ENCODE assay signal across 8 mouse cellular contexts in genomic region chr11:119390271-119391231, GRCm38 (mm10). TPM values are rescaled to one million over a fixed set of nuclear protein-coding genes. Genes with fewer than 3 reads are reported as not detected.
DNase-seq lines count a peak whose midpoint lies in the region; ATAC-seq and TF ChIP-seq lines count a peak whose summit lies in the region.

No protein-coding gene starts in this region.

- peaks cover 12% of the 10 kb centered on the region; the same call in 1 of the 2 replicates for H3K79me2 ChIP-seq in liver, adult 2 months (ENCODE audit: control insufficient read depth, insufficient read depth, low read length)

- H3K4me3 ChIP-seq in erythroblast, embryonic 14.5 days (replicated peaks) = peak overlapping the region; percentile 69
- H3K4me3 ChIP-seq in heart, embryonic 12.5 days = peak overlapping the region; percentile 69
- peak overlapping the region; percentile 70 for H3K4me3 ChIP-seq in kidney, embryonic 15.5 days (replicated peaks)
- H3K4me3 ChIP-seq in liver, adult 2 months (ENCODE audit: insufficient read depth, low read depth, low read length) = peak overlapping the region; percentile 94
- peak overlapping the region; percentile 50 for H3K4me3 ChIP-seq in midbrain, postnatal 0 days (ENCODE audit: low read depth, low read length)

- peak overlapping the region; percentile 87 for H3K9ac ChIP-seq in heart, embryonic 12.5 days
- peak overlapping the region; percentile 63 for H3K9ac ChIP-seq in kidney, embryonic 15.5 days
- H3K9ac ChIP-seq in liver, adult 2 months (ENCODE audit: low read depth, low read length) = peak overlapping the region; percentile 93
- H3K9ac ChIP-seq in midbrain, postnatal 0 days (replicated peaks; ENCODE audit: low read length, poor library complexity, severe bottlenecking) = peak overlapping the region; percentile 50; the same call in 1 of the 2 replicates

- H3K4me2 ChIP-seq in heart, embryonic 12.5 days = peak overlapping the region; percentile 83
- peak overlapping the region; percentile 98 for H3K4me2 ChIP-seq in kidney, embryonic 15.5 days
- H3K4me2 ChIP-seq in midbrain, postnatal 0 days (ENCODE audit: low read depth, low read length, poor library complexity, severe bottlenecking) = peak overlapping the region; percentile 95

- peak overlapping the region; percentile 91 for H3K27ac ChIP-seq in heart, embryonic 12.5 days (ENCODE audit: poor library complexity, severe bottlenecking)
- H3K27ac ChIP-seq in kidney, embryonic 15.5 days = peak overlapping the region; percentile 89
- H3K27ac ChIP-seq in liver, adult 2 months (replicated peaks; ENCODE audit: insufficient read depth, low read depth, low read length) = peak overlapping the region; percentile 98
- peak overlapping the region; percentile 51 for H3K27ac ChIP-seq in midbrain, postnatal 0 days (ENCODE audit: low read depth, low read length)

- 2% methylated on average over 53 of the region's 53 CpGs for WGBS in heart, embryonic 12.5 days
- WGBS in kidney, embryonic 15.5 days = 3% methylated on average over 53 of the region's 53 CpGs
- 2% methylated on average over 53 of the region's 53 CpGs for WGBS in liver, adult 2 months
- 3% methylated on average over 53 of the region's 53 CpGs for WGBS in midbrain, postnatal 0 days

- peak; percentile 39 for ATAC-seq in heart, embryonic 12.5 days (ENCODE audit: insufficient number of reproducible peaks, low FRiP score)
- ATAC-seq in kidney, embryonic 15.5 days (replicated peaks; ENCODE audit: low FRiP score) = peak; percentile 35
- ATAC-seq in midbrain, postnatal 0 days (ENCODE audit: low FRiP score) = peak; percentile 56

- no peak for TF ChIP-seq CTCF in liver, adult 2 months (IDR thresholded peaks at IDR 0.05; ENCODE audit: low read depth, low read length)
- TF ChIP-seq CTCF in midbrain, postnatal 0 days (IDR thresholded peaks at IDR 0.05) = no peak

- TF ChIP-seq POLR2A in liver, adult 2 months (IDR thresholded peaks at IDR 0.05; ENCODE audit: extremely low read depth, insufficient read depth, low read length) = no peak

- no peaks in the 10 kb centered on the region for H3K9me3 ChIP-seq in erythroblast, embryonic 14.5 days (ENCODE audit: control insufficient read depth, low read length)
- no peaks in the 10 kb centered on the region for H3K9me3 ChIP-seq in heart, embryonic 12.5 days (replicated peaks)
- H3K9me3 ChIP-seq in kidney, embryonic 15.5 days (replicated peaks) = no peaks in the 10 kb centered on the region
- H3K9me3 ChIP-seq in midbrain, postnatal 0 days (ENCODE audit: low read length) = no peaks in the 10 kb centered on the region

- peaks cover 51% of the 10 kb centered on the region for H3K27me3 ChIP-seq in erythroblast, embryonic 14.5 days (ENCODE audit: control insufficient read depth)
- peaks cover 20% of the 10 kb centered on the region for H3K27me3 ChIP-seq in heart, embryonic 12.5 days (replicated peaks)
- H3K27me3 ChIP-seq in kidney, embryonic 15.5 days = peaks cover 40% of the 10 kb centered on the region
- H3K27me3 ChIP-seq in liver, adult 2 months (ENCODE audit: control insufficient read depth, insufficient read depth, low read length) = no peaks in the 10 kb centered on the region
- peaks cover 60% of the 10 kb centered on the region for H3K27me3 ChIP-seq in midbrain, postnatal 0 days (ENCODE audit: insufficient read depth, low read length)

- H3K4me1 ChIP-seq in erythroblast, embryonic 14.5 days (ENCODE audit: control insufficient read depth) = peaks cover 49% of the 10 kb centered on the region
- H3K4me1 ChIP-seq in heart, embryonic 12.5 days (replicated peaks) = peaks cover 54% of the 10 kb centered on the region
- peaks cover 53% of the 10 kb centered on the region for H3K4me1 ChIP-seq in kidney, embryonic 15.5 days
- peaks cover 26% of the 10 kb centered on the region for H3K4me1 ChIP-seq in liver, adult 2 months (ENCODE audit: control insufficient read depth, insufficient read depth, low read length)
- peaks cover 4% of the 10 kb centered on the region; the same call in 1 of the 2 replicates for H3K4me1 ChIP-seq in midbrain, postnatal 0 days (ENCODE audit: insufficient read depth, low read length)

- DNase-seq in 416B (ENCODE audit: low read depth) = peak; percentile 84
- peak; percentile 82 to 85 for DNase-seq in adrenal gland, postnatal 36 days
- peak; percentile 91 for DNase-seq in liver, adult 2 months (ENCODE audit: extremely low read depth, low read depth, low spot score)
- peak; percentile 19 for DNase-seq in midbrain, postnatal 0 days (ENCODE audit: low spot score)
- peak; percentile 72 to 79 for DNase-seq in spleen, postnatal 10 days (ENCODE audit: low spot score in 2 of 2)

- no peaks in the 10 kb centered on the region for H3K36me3 ChIP-seq in erythroblast, embryonic 14.5 days (ENCODE audit: control insufficient read depth)
- H3K36me3 ChIP-seq in heart, embryonic 12.5 days = no peaks in the 10 kb centered on the region
- H3K36me3 ChIP-seq in kidney, embryonic 15.5 days = no peaks in the 10 kb centered on the region
- H3K36me3 ChIP-seq in liver, adult 2 months (ENCODE audit: control insufficient read depth, insufficient read depth, low read length) = no peaks in the 10 kb centered on the region
- H3K36me3 ChIP-seq in midbrain, postnatal 0 days (ENCODE audit: insufficient read depth, low read length) = no peaks in the 10 kb centered on the region

RNA-seq across cellular contexts. Expression of gene Rnf213, which starts 2.3 kb away (rescaled TPM):
- total RNA-seq in adrenal gland, postnatal 36 days (2021) = 10 to 100 TPM; 37.3 to 40.3 TPM
- polyA plus RNA-seq in erythroblast, embryonic 14.5 days (2012) = 0.01 and 0.02 TPM in 2 replicates
- polyA plus RNA-seq in heart, embryonic 12.5 days (2016; fragmentation: Nextera tagmentation; extraction: Ambion mirVana) = 8.0 and 8.5 TPM in 2 replicates
- polyA plus RNA-seq in kidney, embryonic 15.5 days (2015; fragmentation: Nextera tagmentation; extraction: Ambion mirVana) = 5.3 and 5.8 TPM in 2 replicates
- 43.4 and 43.5 TPM in 2 replicates for total RNA-seq in liver, adult 2 months (2014; rRNA removed)
- 11.1 and 16.9 TPM in 2 replicates for polyA plus RNA-seq in liver, adult 2 months (2012; rRNA removed)
- total RNA-seq in midbrain, postnatal 0 days (2014; rRNA removed) = 6.9 and 9.0 TPM in 2 replicates
- polyA plus RNA-seq in midbrain, postnatal 0 days (2015; fragmentation: Nextera tagmentation; extraction: Ambion mirVana) = 0.64 and 0.74 TPM in 2 replicates

RNA-seq across cellular contexts. Expression of gene Slc26a11, which starts 35.2 kb away (rescaled TPM):
- total RNA-seq in adrenal gland, postnatal 36 days (2021) = 1 to 10 TPM; 6.5 to 8.4 TPM
- polyA plus RNA-seq in erythroblast, embryonic 14.5 days (2012) = not detected in 2 replicates
- polyA plus RNA-seq in heart, embryonic 12.5 days (2016; fragmentation: Nextera tagmentation; extraction: Ambion mirVana) = 9.8 and 10.8 TPM in 2 replicates
- 8.7 and 10.8 TPM in 2 replicates for polyA plus RNA-seq in kidney, embryonic 15.5 days (2015; fragmentation: Nextera tagmentation; extraction: Ambion mirVana)
- 2.5 and 3.9 TPM in 2 replicates for total RNA-seq in liver, adult 2 months (2014; rRNA removed)
- 5.3 and 7.5 TPM in 2 replicates for polyA plus RNA-seq in liver, adult 2 months (2012; rRNA removed)
- total RNA-seq in midbrain, postnatal 0 days (2014; rRNA removed) = 8.3 and 9.0 TPM in 2 replicates
- polyA plus RNA-seq in midbrain, postnatal 0 days (2015; fragmentation: Nextera tagmentation; extraction: Ambion mirVana) = 7.0 and 7.6 TPM in 2 replicates

RNA-seq across cellular contexts. Expression of gene Sgsh, which starts 35.2 kb away (rescaled TPM):
- 10 to 100 TPM; 14.7 to 24.9 TPM for total RNA-seq in adrenal gland, postnatal 36 days (2021)
- polyA plus RNA-seq in erythroblast, embryonic 14.5 days (2012) = 0.02 and 0.15 TPM in 2 replicates
- 7.3 and 7.5 TPM in 2 replicates for polyA plus RNA-seq in heart, embryonic 12.5 days (2016; fragmentation: Nextera tagmentation; extraction: Ambion mirVana)
- polyA plus RNA-seq in kidney, embryonic 15.5 days (2015; fragmentation: Nextera tagmentation; extraction: Ambion mirVana) = 6.6 and 8.9 TPM in 2 replicates
- 2.1 and 2.6 TPM in 2 replicates for total RNA-seq in liver, adult 2 months (2014; rRNA removed)
- polyA plus RNA-seq in liver, adult 2 months (2012; rRNA removed) = 8.7 and 11.9 TPM in 2 replicates
- total RNA-seq in midbrain, postnatal 0 days (2014; rRNA removed) = 5.4 and 7.3 TPM in 2 replicates
- polyA plus RNA-seq in midbrain, postnatal 0 days (2015; fragmentation: Nextera tagmentation; extraction: Ambion mirVana) = 5.2 and 5.4 TPM in 2 replicates

Comparison
In these comparisons a context has a peak if more than half of its experiments do, and no peak if none do; other contexts are left out.
1. Peak in every context shown above with its lines: DNase-seq, ATAC-seq, H3K4me3 ChIP-seq and H3K27ac ChIP-seq.
2. DNase-seq: peak in every context shown above with its lines; median percentile 91 in liver, adult 2 months; 84 in 416B; 84 in adrenal gland, postnatal 36 days; 76 in spleen, postnatal 10 days; 19 in midbrain, postnatal 0 days.